Mouse (Mus musculus) thymus, postnatal 14 days (tissue): Measurements from ENCODE around the gene Dock9.
A peak's percentile ranks its signal among the peaks of the same experiment; 100 is the strongest.

Experiments used
- DNase-seq: peaks from one replicate; pipeline ENCODE4 v3.0.0; 2021

The Dock9 gene

DNA sequence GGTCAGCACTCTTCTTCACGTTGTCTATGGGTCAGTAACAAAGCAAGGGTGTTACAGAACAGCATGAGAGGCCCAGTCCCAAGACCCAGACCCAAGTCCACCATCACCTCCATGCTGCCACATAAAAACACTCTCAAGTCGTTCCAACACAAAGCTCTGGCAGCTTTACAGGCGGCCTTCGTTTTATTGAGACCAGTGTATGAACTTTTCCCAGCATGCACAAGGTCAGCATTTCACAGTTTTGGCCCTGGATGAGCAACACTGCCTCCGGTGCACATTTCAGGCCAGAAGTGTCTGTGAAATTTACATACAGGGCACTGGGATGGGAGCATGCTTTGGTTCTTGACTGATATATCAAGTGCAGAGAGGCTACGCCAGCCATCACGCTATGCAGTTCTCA, 6.5 kb downstream of the Dock9 start:
- no peak for DNase-seq

GRCm38 (mm10) chr14:121789273-121789672, 8.4 kb downstream of the Dock9 start:
- no peak for DNase-seq

DNA sequence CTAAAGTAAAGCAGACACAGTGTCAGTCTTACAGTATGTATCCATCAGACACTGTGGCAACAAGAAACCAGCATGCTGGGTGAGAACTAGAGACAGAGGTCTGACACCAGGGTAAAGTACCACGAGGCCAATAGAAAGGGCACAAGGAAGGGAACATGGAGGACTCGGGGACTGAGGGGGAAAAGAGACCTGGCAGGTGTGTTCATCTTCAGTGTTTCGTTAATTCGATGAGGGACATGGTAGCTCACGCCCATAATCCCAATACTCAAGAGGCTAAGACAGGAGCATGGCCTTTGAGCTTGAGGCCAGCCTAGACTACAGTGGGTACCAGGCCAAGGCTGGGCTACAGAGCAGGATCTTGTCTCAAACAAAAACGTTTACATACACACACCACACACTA, 9.2 kb downstream of the Dock9 start:
- no peak for DNase-seq

- no peak for DNase-seq
Measured at GRCm38 (mm10) chr14:121787430-121787829, 10.2 kb downstream of the Dock9 start.

DNA sequence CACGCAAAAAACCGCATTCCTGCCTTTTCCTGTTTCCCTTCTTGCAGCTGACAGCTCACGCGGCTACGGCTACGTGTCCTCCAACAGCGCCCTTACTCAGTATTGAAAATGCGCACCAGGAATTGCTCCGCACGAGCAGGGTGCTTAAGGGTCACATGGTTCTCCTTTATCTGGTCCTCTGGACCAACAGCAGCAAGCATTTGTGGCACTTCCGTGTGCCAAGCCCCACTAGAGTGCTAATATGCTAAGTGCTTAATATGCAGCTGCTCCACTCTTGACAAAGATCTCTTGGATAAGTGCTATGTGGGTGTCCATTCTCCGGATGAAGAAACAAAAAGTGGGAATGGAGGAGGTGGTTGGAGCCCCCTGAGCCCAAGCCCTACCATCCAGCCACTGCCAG, 10.7 kb downstream of the Dock9 start:
- no peak for DNase-seq

GRCm38 (mm10) chr14:121785394-121785793, 12.2 kb downstream of the Dock9 start:
- DNase-seq = no peak

DNA sequence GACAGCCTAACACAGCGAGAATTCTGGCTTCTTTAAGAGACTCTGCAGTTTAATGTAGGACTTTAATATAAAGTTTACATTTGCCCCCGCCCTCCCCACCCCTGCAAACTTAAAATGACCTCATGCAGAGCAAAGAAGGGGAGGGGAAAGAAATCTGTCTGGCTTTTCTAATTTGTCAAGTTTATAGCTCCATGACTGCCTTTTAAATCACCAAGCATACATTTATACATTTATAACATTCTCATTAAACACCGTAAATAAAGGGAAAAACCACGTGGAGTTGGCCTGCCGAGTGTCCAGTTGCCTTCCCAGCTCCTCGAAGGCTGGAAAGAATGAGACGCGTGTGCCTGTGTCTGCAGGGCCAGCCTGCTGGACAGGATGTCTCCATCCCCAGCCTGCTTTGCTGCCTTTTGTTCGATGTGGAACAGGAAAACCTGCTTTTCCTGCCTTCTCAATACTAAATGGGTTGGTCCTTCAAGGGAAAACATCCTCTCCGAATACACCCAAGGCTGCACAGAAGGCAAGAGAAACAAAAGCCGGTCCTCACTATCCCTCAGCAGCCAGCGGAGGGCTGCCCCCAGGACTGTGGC, 16.6 kb downstream of the Dock9 start:
- no peak for DNase-seq

DNA sequence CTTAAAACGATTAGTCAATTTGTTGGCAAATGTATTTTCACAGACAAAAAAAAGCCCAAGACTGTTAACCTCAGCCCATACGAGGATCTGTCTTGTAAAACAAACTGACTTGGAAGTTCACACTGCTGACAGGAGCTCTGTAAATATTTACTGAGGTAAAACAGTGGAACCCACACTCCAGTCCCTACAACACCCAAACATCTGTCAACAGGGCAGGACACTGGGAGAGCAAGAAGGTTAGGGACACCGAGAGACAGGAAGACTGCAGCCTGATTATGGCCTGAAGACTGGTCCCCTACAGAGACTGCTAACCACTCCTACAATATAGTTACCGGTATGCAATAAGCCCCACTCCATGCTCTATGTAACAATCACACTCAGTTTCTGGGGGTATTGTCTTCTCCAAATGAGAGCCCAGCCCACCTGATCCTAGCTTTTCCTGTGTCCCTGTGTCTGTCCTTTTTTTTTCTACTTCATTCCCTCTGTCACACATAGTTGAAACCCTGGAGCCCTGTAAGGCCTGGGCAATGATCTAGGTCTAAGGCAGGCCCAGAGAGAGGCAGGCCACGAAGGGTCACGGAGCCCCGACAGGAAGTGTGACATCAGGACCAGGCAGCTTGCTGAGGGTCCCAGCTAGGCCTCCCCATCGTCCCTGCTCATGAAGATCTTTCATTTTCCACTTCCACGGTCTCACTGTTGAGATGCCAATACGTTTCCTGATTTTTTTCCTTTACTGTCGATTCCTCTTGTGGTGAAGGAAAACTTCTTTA, 17.3 kb downstream of the Dock9 start:
- DNase-seq = no peak

DNA sequence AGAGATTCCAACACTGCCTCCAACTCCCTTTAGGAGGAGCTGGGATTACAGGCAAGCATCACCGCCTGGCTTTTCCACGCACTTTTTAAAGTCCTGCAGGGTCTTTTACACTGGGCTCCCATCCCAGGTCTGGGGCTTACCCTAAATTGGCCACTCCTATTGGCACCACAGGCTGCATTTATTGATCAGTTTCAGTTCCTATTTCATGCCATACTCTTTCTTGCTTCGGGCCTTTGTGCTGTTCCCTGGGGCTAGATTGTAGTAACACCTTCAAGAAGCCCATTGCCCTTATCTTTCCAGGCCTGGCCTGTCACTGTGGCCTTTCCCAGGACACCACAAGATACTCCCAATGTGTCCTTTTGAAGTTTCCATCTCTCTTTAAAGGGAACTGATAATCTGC, 18.0 kb downstream of the Dock9 start:
- no peak for DNase-seq

GRCm38 (mm10) chr14:121777279-121777831, 20.3 kb downstream of the Dock9 start:
- DNase-seq = no peak

DNA sequence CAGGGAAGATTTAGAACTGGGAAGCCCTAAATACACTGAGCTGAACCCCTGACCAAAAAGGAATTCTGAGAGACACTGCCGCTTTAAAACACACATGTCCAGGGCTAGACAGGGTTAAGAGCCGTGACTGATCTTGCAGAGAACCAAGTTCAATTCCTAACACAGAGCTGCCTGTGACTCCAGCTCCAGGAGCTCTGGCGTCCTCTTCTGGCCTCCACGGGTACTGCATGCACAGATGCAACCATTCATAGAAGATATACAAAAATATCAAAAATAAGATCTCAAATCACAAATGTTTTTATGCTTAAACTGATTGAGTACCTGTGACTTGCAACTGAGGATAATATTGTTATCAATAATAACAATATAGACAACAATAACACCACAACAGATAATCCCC, 20.9 kb downstream of the Dock9 start:
- peak; percentile 13 for DNase-seq

DNA sequence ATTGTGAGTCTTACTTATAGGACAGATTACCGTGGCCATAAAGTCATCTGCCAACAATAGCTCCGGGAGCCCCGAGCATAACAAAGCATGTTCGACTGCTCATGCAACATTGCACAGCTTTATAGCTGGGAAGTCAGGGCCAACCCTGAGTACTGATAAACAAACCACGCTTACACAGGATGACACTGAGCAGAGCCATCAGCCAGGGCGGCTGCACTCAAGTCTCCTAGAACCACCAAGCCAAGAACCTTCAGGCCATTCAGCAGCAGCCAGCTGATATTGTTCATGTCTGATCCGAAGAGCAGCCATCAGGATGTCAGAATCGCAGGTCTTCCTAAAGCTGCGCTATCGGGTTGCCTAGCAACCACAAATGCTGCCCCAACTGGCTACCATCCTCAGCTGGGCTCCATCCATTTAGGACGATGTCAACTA, 35.6 kb downstream of the Dock9 start:
- no peak for DNase-seq

GRCm38 (mm10) chr14:121760403-121760802, 37.2 kb downstream of the Dock9 start:
- DNase-seq = no peak

DNA sequence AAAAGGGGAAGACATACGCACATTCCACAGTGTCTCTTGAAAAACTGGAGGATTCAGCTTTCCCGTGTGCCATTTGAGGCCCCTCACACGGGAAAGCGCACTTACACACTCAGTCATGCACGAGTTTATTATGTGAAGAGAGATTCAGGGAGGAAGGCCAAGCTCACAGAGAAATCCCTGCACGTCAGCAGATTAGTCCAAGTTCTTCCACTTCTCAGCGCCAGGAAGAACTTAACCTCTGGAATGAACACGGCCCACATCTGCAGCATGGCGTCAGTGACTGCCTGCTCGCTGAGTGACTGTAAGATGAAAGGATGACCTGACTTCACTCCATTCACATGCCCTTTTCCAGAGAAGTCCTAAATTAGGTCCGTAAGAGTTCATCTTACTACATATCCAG, 43.5 kb downstream of the Dock9 start:
- no peak for DNase-seq

- no peak for DNase-seq
Measured at GRCm38 (mm10) chr14:121752686-121753426, 44.8 kb downstream of the Dock9 start.

GRCm38 (mm10) chr14:121749606-121750005, 48.0 kb downstream of the Dock9 start:
- DNase-seq = no peak

- no peak for DNase-seq
Measured at GRCm38 (mm10) chr14:121749084-121749483, 48.6 kb downstream of the Dock9 start.

DNA sequence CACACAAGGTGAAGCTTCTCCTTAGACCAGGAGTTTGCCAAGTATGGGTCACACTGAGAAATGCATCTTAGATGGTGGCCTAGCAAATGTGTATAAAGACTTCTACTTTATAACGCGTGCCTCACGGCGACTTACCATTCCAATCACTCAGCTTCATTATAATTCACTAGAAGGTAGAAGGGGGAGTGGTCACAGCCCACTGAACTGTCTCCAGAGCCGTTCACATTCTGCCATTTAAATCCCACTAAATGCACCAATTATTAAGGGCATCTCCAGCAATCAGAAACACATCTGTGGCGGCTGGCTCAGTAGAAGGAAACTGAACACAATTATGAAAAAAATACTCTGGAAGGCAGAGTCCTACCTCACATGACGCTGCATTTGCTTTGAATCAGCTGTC, 50.3 kb downstream of the Dock9 start:
- DNase-seq = no peak

- no peak for DNase-seq
Measured at GRCm38 (mm10) chr14:121743787-121744417, 53.7 kb downstream of the Dock9 start.

GRCm38 (mm10) chr14:121738431-121739403, 58.9 kb downstream of the Dock9 start:
- no peak for DNase-seq

DNA sequence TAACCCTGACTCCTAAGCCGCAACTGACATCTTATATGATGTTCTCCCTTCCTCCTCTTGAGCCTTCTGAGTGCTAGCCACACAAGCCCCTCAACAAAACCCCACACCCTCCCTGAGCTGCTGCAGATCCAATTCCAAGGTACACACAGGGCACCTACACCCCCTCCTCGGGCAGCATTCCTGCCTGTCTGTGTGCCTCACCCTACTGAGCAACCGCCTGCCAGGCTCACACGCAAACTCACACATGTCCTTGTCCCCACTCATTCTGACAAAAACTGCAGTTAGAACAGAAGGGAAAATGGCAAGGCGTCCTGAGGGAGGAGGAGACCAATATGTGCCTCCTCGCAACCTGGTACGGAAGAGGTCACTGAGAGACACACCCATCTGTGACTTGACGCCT, 60.4 kb downstream of the Dock9 start:
- no peak for DNase-seq

DNA sequence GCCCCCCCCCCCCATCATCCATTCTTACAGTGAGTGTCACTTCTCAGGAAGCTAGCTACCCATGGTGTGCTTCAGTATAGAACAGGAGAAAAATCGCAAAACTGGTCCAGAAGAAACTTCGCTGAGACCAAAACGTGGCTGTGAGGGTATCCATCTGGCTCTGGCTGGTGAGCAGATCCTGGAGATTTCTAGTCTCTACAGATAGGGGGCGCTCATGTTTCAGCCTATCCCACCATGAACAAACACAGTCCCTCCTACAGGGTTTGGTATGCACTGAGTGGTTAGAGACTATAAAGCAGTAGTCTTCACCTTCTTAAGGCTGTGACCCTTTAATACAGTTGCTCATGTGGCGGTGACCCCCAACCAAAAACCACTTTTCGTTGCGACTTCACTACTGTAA, 62.0 kb downstream of the Dock9 start:
- DNase-seq = peak; percentile 22
